Mouse (Mus musculus): ENCODE results near the gene Ccdc134.
"Not testable (repeated sequence)": the region's sequence is repeated elsewhere in the genome, so short reads cannot be mapped to it uniquely, and the experiment has no call there.

Gene Ccdc134

DNA sequence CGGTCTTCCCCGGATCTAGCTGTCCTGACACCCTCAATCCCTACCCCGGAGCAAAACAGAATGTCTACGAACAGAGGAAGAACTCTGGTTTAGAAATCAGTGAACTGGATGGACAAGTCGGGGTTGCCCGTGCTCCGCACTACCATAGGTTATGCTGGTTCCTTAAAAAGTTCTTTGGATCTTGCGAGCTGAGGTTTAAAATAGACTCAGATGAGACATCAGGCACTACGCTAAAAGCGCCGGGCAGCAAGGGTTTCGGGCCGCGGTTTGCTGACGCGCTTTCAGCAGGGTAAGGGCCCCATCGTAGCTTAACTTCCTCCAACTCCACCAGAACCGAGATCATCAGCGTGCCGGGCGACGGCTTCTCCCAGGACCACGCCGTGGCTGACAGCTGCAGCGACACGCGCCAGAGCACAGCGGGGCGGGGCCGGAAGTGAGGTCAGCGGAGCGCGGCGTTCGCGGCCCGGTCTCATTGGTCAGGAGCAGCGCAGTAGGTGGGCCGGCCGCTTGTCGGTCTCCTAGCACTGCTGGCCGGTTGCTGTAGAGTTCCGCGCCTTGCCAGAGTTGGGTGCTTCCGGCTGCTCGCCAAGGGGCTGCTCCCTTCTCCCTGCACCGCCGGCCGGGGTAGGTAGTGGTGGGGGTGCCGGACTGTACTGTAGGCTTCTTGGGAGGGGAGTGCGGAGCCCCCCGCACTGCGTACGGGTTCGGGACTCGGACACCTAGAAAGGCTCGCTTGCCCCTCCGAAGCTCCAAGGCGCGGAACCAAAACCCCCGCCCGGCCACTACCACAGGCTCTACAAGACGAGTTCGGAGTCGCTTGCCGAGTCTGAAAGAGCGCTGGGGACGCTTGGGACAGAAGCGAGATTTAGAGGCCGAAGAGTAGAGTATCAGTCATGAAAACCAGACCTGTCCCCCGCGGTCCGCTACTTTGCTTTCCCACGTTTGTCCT, at the start of gene Ccdc134:
Gene Ccdc134, plus strand, starts transcription at position 497 of the 949 bp plus-strand sequence.
- DNase-seq (ENCODE audit: low spot score in 2 of 2): peak; percentile 95 to 97

DNA sequence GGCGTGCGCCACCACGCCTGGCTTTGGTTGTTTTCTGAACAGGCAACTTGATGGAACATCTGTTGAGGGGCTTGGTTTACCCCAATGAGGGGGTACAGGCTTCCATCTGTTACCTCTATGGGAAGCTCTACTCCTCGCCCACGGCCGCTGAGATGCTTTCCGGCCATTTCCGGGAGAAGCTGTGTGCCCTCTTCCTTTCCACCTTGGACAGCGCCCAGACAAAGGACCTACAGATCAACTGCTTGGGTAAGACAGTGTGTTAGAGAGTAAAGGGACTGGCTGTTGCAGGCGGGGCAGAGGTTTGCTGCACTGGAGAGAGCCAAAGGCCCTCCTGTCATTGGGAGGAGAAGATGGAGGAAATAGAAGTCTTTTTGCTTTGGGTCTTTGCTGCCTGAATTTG, 47.8 kb upstream of the Ccdc134 start:
- DNase-seq (ENCODE audit: low spot score in 2 of 2): no peak

DNA sequence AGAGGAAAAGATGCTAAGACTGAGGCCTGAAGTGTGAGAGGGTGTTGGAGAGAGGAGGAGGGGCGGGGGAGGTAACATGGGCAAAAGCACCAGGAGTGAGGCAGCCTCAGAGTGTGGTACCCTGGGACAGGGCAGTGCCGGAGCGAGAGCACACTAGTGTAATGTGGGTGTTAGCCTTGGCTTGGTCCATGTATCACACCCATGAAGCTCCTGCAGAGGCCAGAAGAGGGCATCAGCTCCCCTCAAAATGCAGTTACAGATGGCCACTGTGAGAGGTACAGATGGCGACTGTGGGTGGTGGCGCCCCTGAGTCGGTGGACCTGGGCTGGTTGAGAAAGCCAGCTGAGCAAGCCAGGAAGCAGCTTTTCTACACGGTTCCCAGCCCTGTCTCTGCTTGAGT, 46.6 kb upstream of the Ccdc134 start:
- DNase-seq (ENCODE audit: low spot score in 2 of 2): peak; percentile 34 to 40

DNA sequence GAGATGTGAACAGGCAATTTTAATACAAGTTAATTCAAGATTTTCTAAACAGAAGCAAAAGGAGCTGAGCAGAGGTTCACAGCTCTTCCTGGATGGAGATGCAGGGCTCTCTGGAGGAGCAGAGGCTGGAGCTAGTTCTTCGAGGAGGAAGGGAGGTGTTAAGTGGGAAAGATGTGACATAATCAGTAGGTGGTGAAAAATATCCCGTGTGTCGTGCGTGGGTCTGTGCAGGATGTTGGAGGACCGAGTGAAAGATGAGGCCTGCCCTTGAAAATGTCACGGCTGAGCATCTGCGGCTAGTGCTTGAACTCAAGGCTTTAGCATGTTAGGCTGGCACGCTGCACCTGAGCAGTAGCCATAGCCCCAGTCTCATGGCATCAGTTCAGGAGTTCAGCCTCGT, 42.1 kb upstream of the Ccdc134 start:
- DNase-seq (ENCODE audit: low spot score in 2 of 2): no peak

DNA sequence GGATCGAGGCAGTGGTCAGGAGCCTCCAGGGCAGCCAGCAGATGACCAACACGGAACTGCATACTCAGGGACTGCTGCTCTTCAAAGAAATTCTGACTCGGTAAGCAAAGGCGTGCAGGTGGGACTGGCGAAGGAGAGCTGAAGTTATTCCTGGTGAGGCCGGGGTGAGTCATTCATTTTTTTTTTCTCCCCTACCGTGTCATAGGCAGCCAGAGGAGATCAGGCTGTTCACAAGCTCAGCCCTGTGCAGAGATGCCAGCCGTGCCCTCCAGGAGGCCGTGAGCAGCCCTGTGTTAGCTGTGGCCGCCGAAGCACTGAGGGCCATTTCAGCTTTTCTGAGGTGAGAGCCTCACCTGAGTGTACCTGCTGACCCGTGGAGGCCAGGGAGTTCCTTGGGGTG, 41.6 kb upstream of the Ccdc134 start:
- DNase-seq (ENCODE audit: low spot score in 2 of 2): no peak

DNA sequence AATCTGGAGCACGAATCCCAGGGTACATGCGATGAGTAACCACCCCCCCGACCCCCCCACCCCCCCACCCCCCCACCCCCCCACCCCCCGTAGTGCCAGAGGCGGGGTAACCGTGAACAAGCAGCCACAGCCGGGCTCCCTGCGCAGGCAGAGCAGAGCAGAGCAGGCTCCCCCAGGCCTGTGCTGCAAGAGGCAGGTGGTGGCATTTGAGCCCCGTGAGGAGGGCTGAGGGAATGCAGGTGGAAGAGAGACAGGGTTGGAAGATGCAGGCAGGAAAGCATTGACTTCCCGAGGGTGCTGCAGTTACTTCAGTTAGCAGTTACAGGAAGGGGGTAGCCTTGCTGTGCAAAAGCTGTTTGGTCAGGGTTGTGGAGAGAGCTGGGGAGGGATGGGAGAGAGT, 40.5 kb upstream of the Ccdc134 start:
- DNase-seq (ENCODE audit: low spot score in 2 of 2): no peak

DNA sequence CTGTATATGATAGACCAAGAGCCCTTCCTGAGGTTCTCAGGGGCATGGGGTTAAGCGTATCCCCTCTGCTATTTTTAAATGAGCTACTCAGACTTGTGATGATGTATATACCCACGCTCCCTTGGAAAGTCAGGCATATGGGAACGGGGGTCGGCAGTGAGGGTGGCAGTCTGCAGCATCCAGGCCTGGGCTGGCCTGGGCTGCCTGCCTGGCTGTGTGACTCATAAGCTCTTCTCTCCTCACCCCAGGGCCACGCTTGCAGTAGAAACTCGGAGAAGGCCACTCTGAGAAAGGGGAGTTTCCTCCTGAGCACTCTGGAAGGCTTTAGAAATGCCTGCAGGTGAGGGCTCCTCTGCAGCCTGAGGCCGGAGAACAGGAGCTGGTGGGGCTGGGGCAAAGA, 36.7 kb upstream of the Ccdc134 start:
- DNase-seq (ENCODE audit: low spot score in 2 of 2): no peak

DNA sequence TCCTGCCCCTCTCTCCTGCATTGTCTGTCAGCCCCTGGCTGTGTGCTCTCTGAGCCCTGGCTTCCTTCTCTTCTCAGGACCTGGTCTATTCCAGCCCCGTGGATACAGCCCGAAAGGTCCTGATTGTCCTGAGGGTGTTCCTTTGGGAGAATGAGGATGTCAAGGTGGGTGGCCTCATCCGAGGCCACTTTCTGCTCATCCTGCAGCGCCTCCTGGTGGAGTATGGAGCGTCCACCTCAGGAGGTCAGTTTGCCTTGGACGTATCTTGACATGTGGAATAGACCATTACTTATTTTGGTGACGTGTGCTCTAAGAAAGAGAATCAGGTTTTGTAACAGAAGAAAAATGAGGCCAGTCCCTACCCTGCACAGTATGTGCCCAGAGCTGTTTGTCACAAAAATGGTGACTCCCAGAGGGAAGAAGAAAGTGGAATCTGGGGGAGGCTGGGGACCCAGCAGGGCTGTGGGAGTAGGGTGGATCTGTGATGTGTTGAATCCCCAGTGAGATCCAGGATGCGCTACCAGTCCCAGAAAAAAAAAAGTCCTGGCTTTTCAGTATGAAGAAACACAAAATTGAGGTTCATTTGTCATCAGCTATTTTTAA, 20.7 kb upstream of the Ccdc134 start:
- DNase-seq (ENCODE audit: low spot score in 2 of 2): no peak

DNA sequence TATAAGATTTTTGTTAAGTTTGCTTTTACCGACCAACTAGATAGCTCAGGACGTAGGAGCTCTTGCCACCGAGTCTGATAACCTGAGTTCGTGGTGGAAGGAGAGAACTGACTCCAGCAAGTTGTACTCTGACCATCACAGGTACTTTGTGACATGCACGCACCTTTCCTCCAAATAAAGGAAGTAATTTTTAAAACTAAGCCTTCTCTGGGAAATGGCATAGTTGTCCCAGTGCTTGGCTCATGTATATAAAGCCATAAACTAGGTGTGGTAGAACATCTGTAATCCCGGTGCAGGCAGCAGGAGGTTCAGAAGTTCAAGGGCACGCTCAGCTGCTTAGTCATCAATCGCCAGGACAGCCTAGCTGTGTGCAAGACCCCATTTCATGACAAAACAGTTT, 7.2 kb upstream of the Ccdc134 start:
- DNase-seq (ENCODE audit: low spot score in 2 of 2): no peak

DNA sequence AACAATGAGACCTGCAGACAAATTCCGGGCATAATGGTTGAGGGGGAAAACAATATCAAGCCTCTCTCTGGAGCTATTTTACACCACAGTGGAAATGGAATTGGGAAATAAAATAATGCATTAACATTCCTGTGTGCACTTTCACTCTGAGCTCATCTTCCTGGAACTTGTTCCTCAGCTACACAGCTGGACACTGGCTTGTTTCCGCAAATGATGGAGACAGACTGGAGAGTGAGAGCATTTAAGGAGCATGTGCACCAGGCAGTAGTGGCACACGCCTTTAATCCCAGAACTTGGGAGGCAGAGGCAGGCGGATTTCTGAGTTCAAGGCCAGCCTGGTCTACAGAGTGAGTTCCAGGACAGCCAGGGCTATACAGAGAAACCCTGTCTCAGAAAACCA, 1.0 kb upstream of the Ccdc134 start:
- DNase-seq (ENCODE audit: low spot score in 2 of 2): not testable (repeated sequence)

DNA sequence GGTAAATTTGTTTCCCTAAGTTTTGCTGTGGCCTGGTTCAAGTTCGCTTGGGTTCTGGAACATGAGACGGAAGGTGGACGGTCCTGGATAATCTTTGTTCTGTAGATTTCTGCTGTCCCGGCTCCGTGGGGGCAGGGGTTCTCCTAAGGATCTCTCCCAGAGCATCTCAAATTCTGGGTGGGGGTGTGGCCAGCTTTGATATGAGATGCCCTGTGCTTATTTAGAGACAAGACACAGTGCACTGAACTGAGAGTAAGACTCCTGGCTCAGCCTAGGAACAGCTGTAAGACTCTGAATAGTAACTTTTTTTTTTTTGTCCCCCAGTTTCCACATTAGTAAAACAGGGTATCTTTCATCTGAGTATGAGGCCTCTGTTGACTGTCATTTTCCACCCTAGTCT, 676 bp downstream of the Ccdc134 start:
- no peak for DNase-seq (ENCODE audit: low spot score in 2 of 2)

DNA sequence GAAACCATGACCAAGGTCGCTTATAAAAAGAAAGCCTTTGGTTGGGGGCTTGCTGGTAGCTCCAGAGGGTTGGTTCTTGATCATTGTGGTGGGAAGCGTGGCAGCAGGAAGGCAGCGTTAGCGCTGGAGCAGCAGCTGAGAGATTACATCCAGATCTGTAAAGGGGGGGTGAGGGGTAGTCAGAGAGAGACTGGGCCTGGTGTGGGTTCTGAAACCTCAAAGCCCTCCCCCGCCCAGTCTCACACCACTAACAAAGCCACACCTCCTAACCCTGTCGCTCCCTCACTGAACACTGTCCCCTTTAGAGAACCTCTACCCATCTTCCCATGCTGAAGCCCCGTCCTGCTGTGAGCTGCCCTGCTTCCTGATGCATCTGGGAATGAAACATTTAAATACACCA, 2.9 kb downstream of the Ccdc134 start:
- DNase-seq (ENCODE audit: low spot score in 2 of 2): peak in 1 of 2 experiments; percentile 20

DNA sequence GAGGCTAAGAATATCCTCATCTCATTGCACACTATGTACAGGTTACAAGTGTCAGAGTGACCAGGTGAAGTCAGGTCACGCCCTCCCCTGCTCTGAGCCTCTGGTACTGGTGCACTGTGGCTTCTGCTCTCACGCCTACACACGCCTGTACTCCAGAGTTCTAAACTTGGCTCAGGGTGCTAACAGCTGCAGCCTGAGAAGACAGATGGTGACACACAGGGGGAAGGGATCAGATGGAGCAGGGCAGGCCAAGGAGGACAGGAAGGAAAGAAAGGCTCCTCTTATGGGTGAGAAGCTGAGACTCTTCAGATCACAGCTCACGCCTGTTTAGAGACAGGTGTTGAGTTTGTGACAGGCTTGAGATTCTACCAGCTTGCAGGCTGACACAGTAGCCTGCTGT, 7.7 kb downstream of the Ccdc134 start:
- DNase-seq (ENCODE audit: low spot score in 2 of 2): no peak

DNA sequence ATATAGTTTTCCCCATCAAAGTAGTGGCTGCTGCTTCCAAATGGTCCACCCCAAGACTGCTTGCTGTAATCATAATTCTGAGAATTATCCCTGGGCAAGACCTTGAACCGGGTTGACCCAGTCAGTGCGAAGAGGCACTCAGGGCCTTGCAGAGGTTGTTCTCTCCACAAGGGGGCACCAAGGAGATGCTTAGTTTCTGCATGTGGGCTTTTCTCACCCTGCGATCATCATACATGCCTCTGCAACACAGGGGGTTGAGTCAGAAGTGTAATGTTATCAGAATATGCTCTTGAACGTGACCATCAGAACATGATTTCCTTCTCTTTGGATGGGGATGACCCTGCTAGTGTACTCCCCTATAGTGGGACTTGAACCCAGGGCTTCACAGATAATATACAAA, 10.8 kb downstream of the Ccdc134 start:
- DNase-seq (ENCODE audit: low spot score in 2 of 2): peak; percentile 66 to 69

DNA sequence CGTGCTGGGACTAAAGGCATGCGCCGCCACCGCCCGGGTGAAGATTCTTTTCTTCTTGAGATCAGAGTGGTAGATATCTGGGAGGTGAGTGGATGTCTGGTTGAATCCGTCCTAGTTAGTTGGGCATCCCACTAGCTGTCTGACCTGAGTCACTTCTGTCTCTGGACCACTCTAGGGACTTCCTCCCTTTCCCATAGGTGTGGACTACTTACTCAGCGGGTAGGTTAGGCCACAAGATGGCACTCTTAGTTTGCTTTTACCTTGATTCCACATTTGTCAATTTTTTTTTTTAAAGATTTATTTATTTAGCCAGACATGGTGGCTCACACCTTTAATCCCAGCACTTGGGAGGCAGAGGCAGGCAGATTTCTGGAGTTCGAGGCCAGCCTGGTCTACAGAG, 11.5 kb downstream of the Ccdc134 start:
- DNase-seq (ENCODE audit: low spot score in 2 of 2): peak; percentile 37 to 54

DNA sequence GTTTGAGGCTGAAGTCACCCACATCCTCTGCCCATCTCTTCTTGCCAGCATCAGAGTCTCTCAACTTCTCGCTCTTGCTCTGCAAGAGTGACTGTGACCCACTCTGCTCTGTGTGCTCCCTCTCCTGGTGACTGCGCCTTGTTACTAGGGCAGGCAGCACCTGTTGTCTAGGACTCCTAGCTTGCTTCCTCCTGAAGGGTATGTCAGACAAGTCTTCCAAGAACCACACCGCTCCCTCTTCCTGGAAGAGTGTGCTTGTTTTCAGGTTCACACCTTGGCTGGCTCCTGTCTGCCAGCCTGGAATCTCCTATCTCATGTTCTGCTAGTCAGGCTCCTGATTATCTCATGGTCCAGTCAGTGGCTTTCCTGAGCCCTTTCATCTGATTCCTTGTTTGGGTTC, 12.6 kb downstream of the Ccdc134 start:
- peak; percentile 59 to 62 for DNase-seq (ENCODE audit: low spot score in 2 of 2)

DNA sequence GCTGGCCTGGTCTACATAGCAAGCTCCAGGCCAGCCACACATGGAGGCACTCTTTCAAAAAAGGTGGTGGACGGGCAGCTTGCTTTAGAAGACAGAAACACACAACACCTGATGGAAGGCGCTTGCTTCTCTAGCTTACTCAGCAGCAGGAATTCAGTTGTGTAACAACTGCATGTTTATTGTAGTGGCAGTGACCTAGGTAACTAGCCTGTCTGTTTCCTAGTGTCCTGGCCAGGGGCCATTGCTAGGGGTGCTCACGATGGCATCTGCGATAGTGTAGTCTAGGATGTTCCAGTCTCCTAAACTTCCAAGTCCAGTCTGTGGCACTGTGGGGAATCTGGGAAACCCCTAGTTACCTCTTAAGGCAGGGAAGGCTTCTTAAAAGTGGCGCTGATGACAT, 16.4 kb downstream of the Ccdc134 start:
- no peak for DNase-seq (ENCODE audit: low spot score in 2 of 2)

DNA sequence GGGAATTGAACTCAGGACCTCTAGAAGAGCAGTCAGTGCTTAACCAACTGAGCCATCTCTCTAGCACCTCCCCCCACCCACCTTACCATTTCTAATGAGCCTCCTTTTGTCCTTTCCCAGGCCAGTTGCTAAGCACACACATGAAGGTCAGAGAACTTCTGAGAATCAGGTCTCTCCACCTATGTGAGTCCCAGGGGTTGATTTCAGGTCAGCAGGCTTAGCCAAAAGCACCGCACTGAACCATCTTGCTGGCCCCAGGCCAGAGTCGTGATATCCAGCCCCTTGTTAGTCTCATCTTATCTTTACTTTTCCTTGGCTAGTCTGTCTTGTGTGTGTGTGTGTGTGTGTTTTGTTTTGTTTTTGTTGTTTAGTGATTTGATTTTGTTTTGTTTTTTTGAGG, 17.7 kb downstream of the Ccdc134 start:
- DNase-seq (ENCODE audit: low spot score in 2 of 2): no peak

DNA sequence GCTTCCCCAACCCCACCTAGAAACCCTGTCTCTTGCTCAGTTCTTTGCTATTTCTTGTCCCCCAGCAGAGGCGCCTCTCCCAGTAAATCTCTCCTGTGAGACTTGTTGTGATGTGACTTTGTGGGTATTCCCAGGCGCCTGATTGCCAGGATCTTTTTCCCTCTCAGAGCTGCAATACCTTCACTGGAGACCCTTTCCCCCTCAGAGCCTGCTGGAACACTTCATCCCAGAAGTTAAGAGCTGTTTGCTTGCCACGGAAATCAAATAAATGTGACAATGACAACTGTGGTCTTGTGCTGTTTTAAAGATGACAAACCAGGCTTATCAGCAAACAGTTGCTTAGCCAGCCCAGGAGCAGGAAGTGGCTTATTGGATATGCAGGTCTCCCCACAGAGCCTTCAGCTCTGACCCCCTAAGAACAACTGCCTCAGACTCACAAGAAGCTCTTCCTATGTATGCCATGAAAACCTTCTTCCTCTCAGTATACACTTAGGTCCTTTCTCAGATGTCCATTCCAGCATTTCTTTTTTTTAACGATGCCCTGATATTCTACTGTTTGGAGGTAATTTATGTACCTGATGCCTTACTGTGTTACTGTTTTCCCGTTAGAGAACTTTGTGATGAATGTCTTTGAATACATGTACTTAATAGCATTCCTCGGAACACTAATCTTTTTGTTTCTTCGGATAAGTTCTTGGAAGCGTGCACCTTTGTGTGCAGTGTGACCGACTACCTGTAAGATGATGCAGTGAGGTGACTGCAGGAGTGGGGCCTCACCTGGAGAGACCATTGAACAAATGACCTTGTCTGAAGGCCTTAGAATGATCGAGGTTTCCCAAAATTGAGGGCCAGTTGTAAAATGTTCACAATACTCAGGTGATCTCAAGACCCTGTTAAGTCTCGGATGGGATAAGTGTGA, 18.4 kb downstream of the Ccdc134 start:
- no peak for DNase-seq (ENCODE audit: low spot score in 2 of 2)

DNA sequence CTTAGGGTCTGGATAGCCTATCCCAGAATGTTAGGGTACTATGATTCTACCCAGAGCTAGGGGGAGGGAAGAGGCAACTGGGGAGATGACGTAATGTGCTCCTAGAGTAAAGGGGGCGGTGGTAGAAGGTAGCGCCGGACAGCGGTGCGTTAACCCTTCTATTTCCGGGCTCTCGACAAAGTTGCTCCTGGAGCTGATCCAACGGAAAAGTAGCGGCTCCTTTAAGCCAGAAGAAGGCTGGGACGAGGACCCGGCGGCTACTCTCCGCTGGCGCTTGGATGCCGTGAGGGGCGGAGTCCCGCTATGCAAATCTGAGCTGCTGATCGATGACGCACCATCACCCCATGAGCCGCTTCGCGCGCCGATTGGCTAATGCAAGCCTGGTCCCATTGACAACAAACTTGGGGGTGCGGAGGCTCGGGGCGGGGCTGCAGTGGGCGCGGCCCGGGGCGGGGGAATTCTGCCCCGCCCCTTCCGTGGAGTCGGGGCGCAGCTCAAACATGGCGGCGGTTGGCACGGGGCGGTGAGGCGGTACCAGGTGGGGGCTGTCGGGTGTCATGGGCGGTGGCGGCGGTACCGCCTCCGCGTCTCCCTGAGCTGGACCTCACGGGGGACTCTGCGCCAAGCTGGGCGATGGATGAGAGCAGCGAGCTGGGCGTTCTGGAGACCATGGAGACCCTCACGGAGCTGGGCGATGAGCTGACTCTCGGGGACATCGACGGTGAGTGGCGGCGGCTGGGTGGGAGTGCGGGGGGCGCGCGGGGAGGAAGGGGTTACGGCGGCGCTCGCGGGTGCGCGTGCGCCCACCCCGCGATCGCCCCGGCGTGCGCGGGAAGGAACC, 19.3 kb downstream of the Ccdc134 start, which contains the start of gene Srebf2:
Gene Srebf2, plus strand, starts transcription at position 412 of the 841 bp plus-strand sequence.
- DNase-seq (ENCODE audit: low spot score in 2 of 2): peak; percentile 98

DNA sequence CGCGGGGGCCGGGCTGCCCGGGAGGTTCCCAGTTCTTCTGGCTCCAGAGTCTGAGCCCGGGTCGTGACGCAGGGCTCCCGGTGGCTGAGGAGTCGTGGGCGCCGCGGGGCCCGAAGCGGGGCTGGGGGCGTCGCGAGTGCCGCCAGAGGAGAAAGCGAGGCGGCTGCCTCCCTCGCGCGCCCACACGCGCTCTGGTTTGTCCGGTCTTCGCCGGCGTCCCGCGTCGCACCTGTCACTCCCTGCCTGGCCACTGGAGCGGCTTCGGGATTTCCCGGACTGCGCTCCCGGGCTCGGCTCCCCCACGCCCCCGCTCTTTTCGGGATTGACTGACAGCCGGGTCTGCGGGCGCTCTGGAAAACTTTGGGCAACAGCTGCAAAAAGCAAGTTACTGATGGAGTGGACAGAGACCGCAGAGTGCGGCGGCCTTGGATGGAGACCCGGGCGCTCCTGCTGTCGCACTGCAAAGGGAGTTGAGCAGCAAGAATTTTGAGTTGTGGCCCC, 19.9 kb downstream of the Ccdc134 start:
- peak in 1 of 2 experiments; percentile 34 for DNase-seq (ENCODE audit: low spot score in 2 of 2)

Data from spleen, postnatal 36 days (tissue).